ENCODE assay signal across 13 mouse cellular contexts in genomic region chr5:75084871-75085520, GRCm38 (mm10). TPM values are rescaled to one million over a fixed set of nuclear protein-coding genes. Genes with fewer than 3 reads are reported as not detected.
DNase-seq lines count a peak whose midpoint lies in the region; ATAC-seq and TF ChIP-seq lines count a peak whose summit lies in the region.
"Had no signal": no experiment of that assay in that cellular context is flagged by ENCODE, and none has a peak within 500 bp of the region (broad histone marks: within the 10 kb centered on the region; RNA-seq: fewer than 3 reads in every experiment).

No protein-coding gene starts in this region.

- DNase-seq in kidney, postnatal 0 days (ENCODE audit: low spot score) = no peak
- DNase-seq in kidney, adult 9 months = no peak
- no peak for DNase-seq in hindbrain, embryonic 14.5 days (ENCODE audit: low spot score)
- no peak for DNase-seq in T-cell, adult 2 months (ENCODE audit: low spot score)
- no peak for DNase-seq in thymus, adult 18-20 months
- DNase-seq in layer of hippocampus, postnatal 14 days (ENCODE audit: low spot score in 2 of 2) = no peak
- DNase-seq: heart, postnatal 10 days; kidney, postnatal 14 days had no signal

- H3K36me3 ChIP-seq in kidney, postnatal 0 days (ENCODE audit: insufficient read depth, low read length) = no peaks in the 10 kb centered on the region
- H3K36me3 ChIP-seq in embryonic facial prominence, embryonic 12.5 days = no peaks in the 10 kb centered on the region
- H3K36me3 ChIP-seq in hindbrain, embryonic 14.5 days (replicated peaks; ENCODE audit: control insufficient read depth, insufficient read depth) = no peaks in the 10 kb centered on the region
- H3K36me3 ChIP-seq in neural tube, embryonic 14.5 days (ENCODE audit: control insufficient read depth, insufficient read depth, low read length) = no peaks in the 10 kb centered on the region
- H3K36me3 ChIP-seq: liver, embryonic 15.5 days had no signal

- H3K9ac ChIP-seq in kidney, postnatal 0 days (ENCODE audit: low read depth, low read length) = no peak overlapping the region
- H3K9ac ChIP-seq in embryonic facial prominence, embryonic 12.5 days = no peak overlapping the region
- H3K9ac ChIP-seq in hindbrain, embryonic 14.5 days = no peak overlapping the region
- no peak overlapping the region for H3K9ac ChIP-seq in neural tube, embryonic 14.5 days (replicated peaks; ENCODE audit: low read depth, low read length)
- H3K9ac ChIP-seq: liver, embryonic 15.5 days had no signal

- 0 out of 2 replicates have a peak, but pooled peaks have one; percentile 17 for ATAC-seq in kidney, postnatal 0 days (replicated peaks; ENCODE audit: low FRiP score, low read depth)
- ATAC-seq in embryonic facial prominence, embryonic 12.5 days (ENCODE audit: insufficient number of reproducible peaks, insufficient read depth, low FRiP score, low TSS enrichment) = no peak
- no peak for ATAC-seq in hindbrain, embryonic 14.5 days (ENCODE audit: low FRiP score)
- peak; percentile 41; the same call in 1 of the 2 replicates for ATAC-seq in neural tube, embryonic 14.5 days (ENCODE audit: low read depth)
- ATAC-seq: activated CD4-positive, CD25-positive, alpha-beta regulatory T cell, adult 4 months had no signal

- H3K4me1 ChIP-seq in kidney, postnatal 0 days (replicated peaks; ENCODE audit: insufficient read depth, low read length) = no peaks in the 10 kb centered on the region
- no peaks in the 10 kb centered on the region for H3K4me1 ChIP-seq in embryonic facial prominence, embryonic 12.5 days
- H3K4me1 ChIP-seq in hindbrain, embryonic 14.5 days (replicated peaks; ENCODE audit: control insufficient read depth, insufficient read depth, low read length) = peaks cover 4% of the 10 kb centered on the region; the same call in 1 of the 2 replicates
- H3K4me1 ChIP-seq in neural tube, embryonic 14.5 days (ENCODE audit: control insufficient read depth, insufficient read depth, low read length) = peaks cover 3% of the 10 kb centered on the region; the same call in 1 of the 2 replicates
- H3K4me1 ChIP-seq: liver, embryonic 15.5 days had no signal

- peaks cover 68% of the 10 kb centered on the region for H3K27me3 ChIP-seq in kidney, postnatal 0 days (ENCODE audit: insufficient read depth, low read length)
- peaks cover 71% of the 10 kb centered on the region for H3K27me3 ChIP-seq in embryonic facial prominence, embryonic 12.5 days
- H3K27me3 ChIP-seq in hindbrain, embryonic 14.5 days (ENCODE audit: control insufficient read depth, insufficient read depth, low read length) = peaks cover 93% of the 10 kb centered on the region
- peaks cover 47% of the 10 kb centered on the region for H3K27me3 ChIP-seq in neural tube, embryonic 14.5 days (ENCODE audit: control insufficient read depth, insufficient read depth, low read length)

- no peak overlapping the region for H3K27ac ChIP-seq in kidney, postnatal 0 days
- H3K27ac ChIP-seq in embryonic facial prominence, embryonic 12.5 days = no peak overlapping the region
- no peak overlapping the region for H3K27ac ChIP-seq in hindbrain, embryonic 14.5 days
- H3K27ac ChIP-seq in neural tube, embryonic 14.5 days (ENCODE audit: low read depth, low read length) = no peak overlapping the region
- H3K27ac ChIP-seq: liver, embryonic 15.5 days had no signal

- no peaks in the 10 kb centered on the region for H3K9me3 ChIP-seq in kidney, postnatal 0 days (replicated peaks; ENCODE audit: low read length)
- H3K9me3 ChIP-seq in embryonic facial prominence, embryonic 12.5 days = no peaks in the 10 kb centered on the region
- no peaks in the 10 kb centered on the region for H3K9me3 ChIP-seq in hindbrain, embryonic 14.5 days (ENCODE audit: control insufficient read depth, low read length)
- H3K9me3 ChIP-seq in neural tube, embryonic 14.5 days (ENCODE audit: control insufficient read depth, low read length) = no peaks in the 10 kb centered on the region
- H3K9me3 ChIP-seq: liver, embryonic 15.5 days; megakaryocyte, embryonic 14.5 days had no signal

- H3K4me3 ChIP-seq in kidney, postnatal 0 days (replicated peaks; ENCODE audit: low read depth, low read length) = no peak overlapping the region
- H3K4me3 ChIP-seq in embryonic facial prominence, embryonic 12.5 days = 0 out of 2 replicates have a peak overlapping the region, but pooled peaks have one; percentile 3
- H3K4me3 ChIP-seq in hindbrain, embryonic 14.5 days (replicated peaks; ENCODE audit: low read length) = no peak overlapping the region
- no peak overlapping the region for H3K4me3 ChIP-seq in neural tube, embryonic 14.5 days (ENCODE audit: low read depth, low read length)
- H3K4me3 ChIP-seq: liver, embryonic 15.5 days had no signal

- no peak overlapping the region for H3K4me2 ChIP-seq in kidney, postnatal 0 days (ENCODE audit: low read length)
- H3K4me2 ChIP-seq in embryonic facial prominence, embryonic 12.5 days (replicated peaks) = no peak overlapping the region
- 0 out of 2 replicates have a peak overlapping the region, but pooled peaks have one; percentile 21 for H3K4me2 ChIP-seq in hindbrain, embryonic 14.5 days (replicated peaks)
- H3K4me2 ChIP-seq in neural tube, embryonic 14.5 days (ENCODE audit: low read depth, low read length) = no peak overlapping the region
- H3K4me2 ChIP-seq: liver, embryonic 15.5 days had no signal

- TF ChIP-seq CTCF in kidney, postnatal 0 days (IDR thresholded peaks at IDR 0.05; ENCODE audit: low read depth) = no peak

- WGBS in kidney, postnatal 0 days = 1% methylated on average over 25 of the region's 25 CpGs
- WGBS in embryonic facial prominence, embryonic 12.5 days = under 1% methylated on average over 25 of the region's 25 CpGs
- WGBS in hindbrain, embryonic 14.5 days = under 1% methylated on average over 25 of the region's 25 CpGs
- WGBS in neural tube, embryonic 14.5 days = under 1% methylated on average over 25 of the region's 25 CpGs

RNA-seq across cellular contexts. Expression of gene Gsx2, which starts 9.6 kb away (rescaled TPM):
- not detected in 2 replicates for polyA plus RNA-seq in kidney, postnatal 0 days (2015; fragmentation: Nextera tagmentation; extraction: Ambion mirVana)
- 0.59 and 0.80 TPM in 2 replicates for polyA plus RNA-seq in embryonic facial prominence, embryonic 12.5 days (2016; fragmentation: Nextera tagmentation; extraction: Ambion mirVana)
- 0.37 TPM in 1 of 2 replicates, not detected in the other for polyA plus RNA-seq in hindbrain, embryonic 14.5 days (2014; fragmentation: Nextera tagmentation; extraction: Ambion mirVana)
- 0.17 and 0.21 TPM in 2 replicates for polyA plus RNA-seq in neural tube, embryonic 14.5 days (2014; fragmentation: Nextera tagmentation; extraction: Ambion mirVana)
- total RNA-seq in layer of hippocampus, postnatal 14 days (2021) = under 1 TPM in 1 of 2 experiments, not detected in 1; 0.39 TPM
- total RNA-seq: heart, postnatal 10 days had no signal
- polyA plus RNA-seq: activated CD4-positive, CD25-positive, alpha-beta regulatory T cell, adult 4 months; liver, embryonic 15.5 days had no signal

RNA-seq across cellular contexts. Expression of gene Chic2, which starts 40.4 kb away (rescaled TPM):
- 43.3 and 51.3 TPM in 2 replicates for polyA plus RNA-seq in kidney, postnatal 0 days (2015; fragmentation: Nextera tagmentation; extraction: Ambion mirVana)
- 50.1 and 51.8 TPM in 2 replicates for polyA plus RNA-seq in embryonic facial prominence, embryonic 12.5 days (2016; fragmentation: Nextera tagmentation; extraction: Ambion mirVana)
- polyA plus RNA-seq in hindbrain, embryonic 14.5 days (2014; fragmentation: Nextera tagmentation; extraction: Ambion mirVana) = 47.2 and 47.4 TPM in 2 replicates
- 50.1 and 57.8 TPM in 2 replicates for polyA plus RNA-seq in neural tube, embryonic 14.5 days (2014; fragmentation: Nextera tagmentation; extraction: Ambion mirVana)
- 10 to 100 TPM; 26.7 TPM for total RNA-seq in layer of hippocampus, postnatal 14 days (2021)

Comparison
In these comparisons a context has a peak if more than half of its experiments do, and no peak if none do; other contexts are left out.
1. ATAC-seq: peak in kidney, postnatal 0 days (single experiment) and neural tube, embryonic 14.5 days (single experiment); none in embryonic facial prominence, embryonic 12.5 days (single experiment) and hindbrain, embryonic 14.5 days (single experiment).